Mouse (Mus musculus): ENCODE measurements around the gene Sorbs1. TPM values are rescaled to one million over a fixed set of nuclear protein-coding genes. Genes with fewer than 3 reads are reported as not detected.

The Sorbs1 gene
- polyA plus RNA-seq, 1 experiment from 2014 or later: 73.8 TPM

GRCm38 (mm10) chr19:40417155-40417821 is 96.3 kb downstream of the Sorbs1 start:
- Histone ChIP-seq H3K4me3 (ENCODE audit: low read depth, low read length) (no peak overlapping the region), H3K27me3 (replicated peaks; ENCODE audit: control insufficient read depth, insufficient read depth, low read length) (no peaks in the 10 kb centered on the region), H3K9me3 (ENCODE audit: control insufficient read depth) (no peaks in the 10 kb centered on the region), H3K4me2 (replicated peaks; ENCODE audit: low read depth) (no peak overlapping the region), H3K27ac (ENCODE audit: low read depth, low read length) (no peak overlapping the region), H3K4me1 (replicated peaks; ENCODE audit: control insufficient read depth, insufficient read depth, low read length) (0 out of 2 replicates have a peak, but pooled peaks cover 4% of the 10 kb centered on the region), H3K9ac (ENCODE audit: low read depth, low read length) (no peak overlapping the region), H3K36me3 (ENCODE audit: control insufficient read depth, insufficient read depth) (no peaks in the 10 kb centered on the region; the same call in 1 of the 2 replicates)
- 70% methylated on average over 8 of the region's 8 CpGs for WGBS
- no peak for ATAC-seq
- TF ChIP-seq CTCF (IDR thresholded peaks at IDR 0.05; ENCODE audit: low read depth): no peak

- H3K4me1 ChIP-seq (replicated peaks; ENCODE audit: control insufficient read depth, insufficient read depth, low read length): 0 out of 2 replicates have a peak, but pooled peaks cover 4% of the 10 kb centered on the region
- no peak overlapping the region for H3K9ac ChIP-seq (ENCODE audit: low read depth, low read length)
- no peak for ATAC-seq
- no peak for TF ChIP-seq CTCF (IDR thresholded peaks at IDR 0.05; ENCODE audit: low read depth)
- H3K4me2 ChIP-seq (replicated peaks; ENCODE audit: low read depth): no peak overlapping the region
- no peaks in the 10 kb centered on the region; the same call in 1 of the 2 replicates for H3K36me3 ChIP-seq (ENCODE audit: control insufficient read depth, insufficient read depth)
- H3K9me3 ChIP-seq (ENCODE audit: control insufficient read depth): no peaks in the 10 kb centered on the region
- WGBS: 94% methylated on average over 1 of the region's 1 CpGs
- H3K27ac ChIP-seq (ENCODE audit: low read depth, low read length): no peak overlapping the region
- no peak overlapping the region for H3K4me3 ChIP-seq (ENCODE audit: low read depth, low read length)
- no peaks in the 10 kb centered on the region for H3K27me3 ChIP-seq (replicated peaks; ENCODE audit: control insufficient read depth, insufficient read depth, low read length)
Observed at GRCm38 (mm10) chr19:40415725-40416124, 97.9 kb downstream of the Sorbs1 start.

GRCm38 (mm10) chr19:40414798-40415475 is 98.6 kb downstream of the Sorbs1 start:
- ATAC-seq: no peak
- Histone ChIP-seq H3K27ac (ENCODE audit: low read depth, low read length) (no peak overlapping the region), H3K9me3 (ENCODE audit: control insufficient read depth) (no peaks in the 10 kb centered on the region), H3K4me2 (replicated peaks; ENCODE audit: low read depth) (no peak overlapping the region), H3K9ac (ENCODE audit: low read depth, low read length) (no peak overlapping the region), H3K36me3 (ENCODE audit: control insufficient read depth, insufficient read depth) (no peaks in the 10 kb centered on the region; the same call in 1 of the 2 replicates), H3K27me3 (replicated peaks; ENCODE audit: control insufficient read depth, insufficient read depth, low read length) (no peaks in the 10 kb centered on the region), H3K4me1 (replicated peaks; ENCODE audit: control insufficient read depth, insufficient read depth, low read length) (0 out of 2 replicates have a peak, but pooled peaks cover 4% of the 10 kb centered on the region), H3K4me3 (ENCODE audit: low read depth, low read length) (no peak overlapping the region)
- WGBS: 64% methylated on average over 11 of the region's 11 CpGs
- TF ChIP-seq CTCF (IDR thresholded peaks at IDR 0.05; ENCODE audit: low read depth): no peak

GRCm38 (mm10) chr19:40414386-40414785 is 99.2 kb downstream of the Sorbs1 start:
- H3K4me1 ChIP-seq (replicated peaks; ENCODE audit: control insufficient read depth, insufficient read depth, low read length): 0 out of 2 replicates have a peak, but pooled peaks cover 4% of the 10 kb centered on the region
- WGBS: 56% methylated on average over 6 of the region's 6 CpGs
- H3K4me3 ChIP-seq (ENCODE audit: low read depth, low read length): no peak overlapping the region
- H3K9ac ChIP-seq (ENCODE audit: low read depth, low read length): no peak overlapping the region
- H3K36me3 ChIP-seq (ENCODE audit: control insufficient read depth, insufficient read depth): no peaks in the 10 kb centered on the region
- no peaks in the 10 kb centered on the region for H3K27me3 ChIP-seq (replicated peaks; ENCODE audit: control insufficient read depth, insufficient read depth, low read length)
- no peak for TF ChIP-seq CTCF (IDR thresholded peaks at IDR 0.05; ENCODE audit: low read depth)
- no peak for ATAC-seq
- H3K9me3 ChIP-seq (ENCODE audit: control insufficient read depth): no peaks in the 10 kb centered on the region
- no peak overlapping the region for H3K27ac ChIP-seq (ENCODE audit: low read depth, low read length)
- H3K4me2 ChIP-seq (replicated peaks; ENCODE audit: low read depth): no peak overlapping the region

- no peak for TF ChIP-seq CTCF (IDR thresholded peaks at IDR 0.05; ENCODE audit: low read depth)
- Histone ChIP-seq H3K27ac (ENCODE audit: low read depth, low read length) (no peak overlapping the region), H3K9ac (ENCODE audit: low read depth, low read length) (no peak overlapping the region), H3K36me3 (ENCODE audit: control insufficient read depth, insufficient read depth) (no peaks in the 10 kb centered on the region), H3K4me1 (replicated peaks; ENCODE audit: control insufficient read depth, insufficient read depth, low read length) (0 out of 2 replicates have a peak, but pooled peaks cover 4% of the 10 kb centered on the region), H3K4me2 (replicated peaks; ENCODE audit: low read depth) (no peak overlapping the region), H3K27me3 (replicated peaks; ENCODE audit: control insufficient read depth, insufficient read depth, low read length) (no peaks in the 10 kb centered on the region), H3K9me3 (ENCODE audit: control insufficient read depth) (no peaks in the 10 kb centered on the region), H3K4me3 (ENCODE audit: low read depth, low read length) (no peak overlapping the region)
- no peak for ATAC-seq
- 62% methylated on average over 6 of the region's 6 CpGs for WGBS
Observed at GRCm38 (mm10) chr19:40411379-40411813, 102.2 kb downstream of the Sorbs1 start.

GRCm38 (mm10) chr19:40410511-40410910 is 103.1 kb downstream of the Sorbs1 start:
- no peak for ATAC-seq
- 44% methylated on average over 4 of the region's 4 CpGs for WGBS

More at GRCm38 (mm10) chr19:40410511-40410910, 103.1 kb downstream of the Sorbs1 start:
- Histone ChIP-seq H3K4me2 (replicated peaks; ENCODE audit: low read depth) (no peak overlapping the region), H3K9me3 (ENCODE audit: control insufficient read depth) (no peaks in the 10 kb centered on the region), H3K27ac (ENCODE audit: low read depth, low read length) (no peak overlapping the region), H3K4me3 (ENCODE audit: low read depth, low read length) (no peak overlapping the region), H3K27me3 (replicated peaks; ENCODE audit: control insufficient read depth, insufficient read depth, low read length) (no peaks in the 10 kb centered on the region), H3K4me1 (replicated peaks; ENCODE audit: control insufficient read depth, insufficient read depth, low read length) (peaks cover 6% of the 10 kb centered on the region; the same call in 1 of the 2 replicates), H3K36me3 (ENCODE audit: control insufficient read depth, insufficient read depth) (no peaks in the 10 kb centered on the region), H3K9ac (ENCODE audit: low read depth, low read length) (no peak overlapping the region)
- no peak for TF ChIP-seq CTCF (IDR thresholded peaks at IDR 0.05; ENCODE audit: low read depth)

Measured in intestine, postnatal 0 days (tissue).